Mouse (Mus musculus) myocyte (in vitro differentiated cells): ENCODE results near the gene Prcd. TPM values are rescaled to one million over a fixed set of nuclear protein-coding genes. Genes with fewer than 3 reads are reported as not detected.

ENCODE experiments used
- H3K27me3 ChIP-seq: one replicate; pipeline ENCODE4 v1.6.1; 2011; ENCODE audit not compliant: control insufficient read depth, insufficient read depth, insufficient read length
- H3K36me3 ChIP-seq: one replicate; pipeline ENCODE4 v1.6.1; 2011; ENCODE audit not compliant: control insufficient read depth, insufficient read depth
- H3K4me2 ChIP-seq: one replicate; pipeline ENCODE4 v1.6.1; 2011; ENCODE audit warnings: low read depth, control low read depth
- H3K4me3 ChIP-seq: one replicate; pipeline ENCODE4 v1.5.1; 2011; ENCODE audit warnings: mild to moderate bottlenecking, control low read depth, moderate library complexity
- H3K79me2 ChIP-seq: one replicate; pipeline ENCODE4 v1.6.1; 2011; ENCODE audit not compliant: control insufficient read depth, insufficient read depth
- H3ac ChIP-seq: one replicate; pipeline ENCODE4 v1.6.1; 2011; ENCODE audit not compliant: control insufficient read depth, insufficient read length
- CEBPB ChIP-seq: IDR thresholded peaks from 2 replicates; pipeline ENCODE4 v1.6.1; 2011; ENCODE audit warnings: mild to moderate bottlenecking, moderate library complexity; ENCODE audit not compliant: poor library complexity, insufficient read depth, severe bottlenecking
- E2F4 ChIP-seq: IDR thresholded peaks from one replicate; pipeline ENCODE4 v1.6.1; 2011; ENCODE audit warnings: mild to moderate bottlenecking, control low read depth, moderate library complexity; ENCODE audit not compliant: insufficient read depth
- MAX ChIP-seq: IDR thresholded peaks from one replicate; pipeline ENCODE4 v1.6.1; 2011; ENCODE audit warnings: low read depth, mild to moderate bottlenecking, control low read depth
- MYOD1 ChIP-seq, 3 experiments: IDR thresholded peaks; one replicate each; pipeline ENCODE4 v1.6.1; 2011; ENCODE audit warnings: control low read depth in 2 of 3, low read depth in 2 of 3, mild to moderate bottlenecking in 2 of 3, moderate library complexity in 1 of 3; ENCODE audit not compliant: insufficient read length in 2 of 3, control insufficient read depth in 1 of 3
- MYOG ChIP-seq, 3 experiments: IDR thresholded peaks; one replicate each; pipeline ENCODE4 v1.6.1; 2011; ENCODE audit warnings: control low read depth in 2 of 3, low read depth in 2 of 3, mild to moderate bottlenecking in 2 of 3; ENCODE audit not compliant: insufficient read length in 2 of 3, control insufficient read depth in 1 of 3, insufficient read depth in 1 of 3
- POLR2A ChIP-seq: IDR thresholded peaks from one replicate; pipeline ENCODE4 v1.6.1; 2011; ENCODE audit warnings: low read depth, mild to moderate bottlenecking, control low read depth, moderate library complexity; ENCODE audit not compliant: insufficient read length
- POLR2AphosphoS2 ChIP-seq: IDR thresholded peaks from one replicate; pipeline ENCODE4 v1.6.1; 2011; ENCODE audit warnings: low read depth, control low read depth; ENCODE audit not compliant: insufficient read length
- REST ChIP-seq: IDR thresholded peaks from one replicate; pipeline ENCODE4 v1.6.1; 2011; ENCODE audit warnings: mild to moderate bottlenecking, control low read depth, moderate library complexity; ENCODE audit not compliant: insufficient read depth, insufficient read length
- SRF ChIP-seq: IDR thresholded peaks from one replicate; pipeline ENCODE4 v1.6.1; 2011; ENCODE audit warnings: low read depth; ENCODE audit not compliant: control insufficient read depth, insufficient read length
- TCF12 ChIP-seq: IDR thresholded peaks from one replicate; pipeline ENCODE4 v1.6.1; 2011; ENCODE audit warnings: mild to moderate bottlenecking, control low read depth; ENCODE audit not compliant: poor library complexity, insufficient read depth, severe bottlenecking
- TCF3 ChIP-seq: IDR thresholded peaks from one replicate; pipeline ENCODE4 v1.6.1; 2011; ENCODE audit warnings: low read depth, control low read depth; ENCODE audit not compliant: insufficient read length
- USF1 ChIP-seq: IDR thresholded peaks from one replicate; pipeline ENCODE4 v1.6.1; 2011; ENCODE audit warnings: low read depth, mild to moderate bottlenecking, control low read depth, moderate library complexity
- polyA plus RNA-seq: library from polyadenylated mRNA; unstranded; fragments of >200 nt; fragmentation: generic; extraction: Trizol; gene quantifications from one replicate; pipeline ENCODE4 v1.2.1, GENCODE M21; 2012; ENCODE audit warnings: missing spikeins

Prcd gene
- polyA plus RNA-seq, 1 experiment, result 0.74 TPM

- Histone ChIP-seq H3K27me3 (peaks cover 9% of the 10 kb centered on the region), H3ac (no peak overlapping the region), H3K4me3 (peak overlapping the region; percentile 8), H3K36me3 (no peaks in the 10 kb centered on the region), H3K79me2 (no peaks in the 10 kb centered on the region), H3K4me2 (peak overlapping the region; percentile 81)
- TF ChIP-seq MAX, result no peak
- TF ChIP-seq REST, result no peak
- TF ChIP-seq TCF12, result no peak
- no peak for TF ChIP-seq CEBPB
- peak; percentile 15 to 74 (median 69) for TF ChIP-seq MYOG (IDR thresholded peaks at IDR 0.05; ENCODE audit: control insufficient read depth in 1 of 3, insufficient read depth in 1 of 3, insufficient read length in 2 of 3, low read depth in 2 of 3)
- peak in 2 of 3 experiments; percentile 90 to 92 for TF ChIP-seq MYOD1 (IDR thresholded peaks at IDR 0.05; ENCODE audit: control insufficient read depth in 1 of 3, insufficient read length in 2 of 3, low read depth in 2 of 3)
- no peak for TF ChIP-seq TCF3
- TF ChIP-seq POLR2AphosphoS2, result no peak
These were observed 4.9 kb downstream of the Prcd start for GRCm38 (mm10) chr11:116658238-116658637.

DNA sequence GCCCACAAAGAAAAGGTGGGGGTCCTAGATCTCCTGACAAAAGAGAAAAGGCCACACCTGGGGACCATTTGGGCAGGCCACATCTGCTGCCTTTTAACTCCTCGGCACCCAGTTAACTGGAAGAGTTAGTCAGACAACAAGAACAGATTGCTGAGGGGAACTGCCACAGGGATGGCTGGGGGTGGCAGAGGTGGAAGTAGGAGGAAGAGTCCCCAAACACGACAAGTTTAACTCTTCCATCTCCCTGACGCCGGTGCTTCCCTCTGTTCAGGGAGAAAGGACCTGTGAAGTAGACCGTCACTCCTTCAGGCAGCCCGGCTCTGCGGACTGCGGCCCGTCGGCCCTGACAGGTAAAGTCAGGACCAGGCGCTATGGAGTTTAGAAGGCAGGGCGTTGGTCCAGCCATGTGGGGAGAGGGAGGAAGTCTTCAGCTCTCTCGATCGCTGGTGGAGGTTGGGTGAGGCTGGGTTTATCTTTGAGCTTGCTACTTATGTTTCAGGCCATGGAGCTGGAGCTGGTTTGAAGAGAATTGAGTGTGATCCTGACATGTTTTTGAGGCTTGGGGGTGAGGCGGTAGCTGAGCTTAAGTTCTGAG is 5.8 kb downstream of the Prcd start:
- H3K4me2 ChIP-seq, result peak overlapping the region; percentile 37
- no peak overlapping the region for H3K4me3 ChIP-seq
- no peak for TF ChIP-seq SRF
- no peak for TF ChIP-seq CEBPB
- TF ChIP-seq POLR2AphosphoS2, result no peak
- TF ChIP-seq POLR2A, result no peak
- no peaks in the 10 kb centered on the region for H3K79me2 ChIP-seq
- no peak overlapping the region for H3ac ChIP-seq
- no peaks in the 10 kb centered on the region for H3K36me3 ChIP-seq
- H3K27me3 ChIP-seq, result peaks cover 4% of the 10 kb centered on the region

GRCm38 (mm10) chr11:116660181-116660580 is 6.8 kb downstream of the Prcd start:
- H3ac ChIP-seq, result no peak overlapping the region
- no peaks in the 10 kb centered on the region for H3K79me2 ChIP-seq
- no peak overlapping the region for H3K4me3 ChIP-seq
- H3K36me3 ChIP-seq, result no peaks in the 10 kb centered on the region
- peaks cover 4% of the 10 kb centered on the region for H3K27me3 ChIP-seq
- TF ChIP-seq POLR2AphosphoS2, result no peak
- no peak for TF ChIP-seq TCF3
- TF ChIP-seq E2F4, result no peak
- no peak for TF ChIP-seq USF1
- no peak for TF ChIP-seq TCF12
- no peak for TF ChIP-seq MYOD1 (IDR thresholded peaks at IDR 0.05; ENCODE audit: control insufficient read depth in 1 of 3, insufficient read length in 2 of 3, low read depth in 2 of 3)
- no peak for TF ChIP-seq MAX
- TF ChIP-seq SRF, result no peak
- TF ChIP-seq REST, result no peak
- TF ChIP-seq MYOG (IDR thresholded peaks at IDR 0.05; ENCODE audit: control insufficient read depth in 1 of 3, insufficient read depth in 1 of 3, insufficient read length in 2 of 3, low read depth in 2 of 3), result no peak
- TF ChIP-seq POLR2A, result no peak
- TF ChIP-seq CEBPB, result no peak
- no peak overlapping the region for H3K4me2 ChIP-seq

- Histone ChIP-seq H3K79me2 (no peaks in the 10 kb centered on the region), H3K4me3 (no peak overlapping the region), H3ac (no peak overlapping the region), H3K4me2 (no peak overlapping the region), H3K27me3 (peaks cover 4% of the 10 kb centered on the region), H3K36me3 (no peaks in the 10 kb centered on the region)
- TF ChIP-seq TCF3, result no peak
- no peak for TF ChIP-seq USF1
- no peak for TF ChIP-seq MYOD1 (IDR thresholded peaks at IDR 0.05; ENCODE audit: control insufficient read depth in 1 of 3, insufficient read length in 2 of 3, low read depth in 2 of 3)
- TF ChIP-seq SRF, result no peak
- TF ChIP-seq REST, result no peak
- no peak for TF ChIP-seq POLR2AphosphoS2
- no peak for TF ChIP-seq POLR2A
- TF ChIP-seq CEBPB, result no peak
- no peak for TF ChIP-seq MAX
- TF ChIP-seq MYOG (IDR thresholded peaks at IDR 0.05; ENCODE audit: control insufficient read depth in 1 of 3, insufficient read depth in 1 of 3, insufficient read length in 2 of 3, low read depth in 2 of 3), result no peak
These were observed 8.1 kb downstream of the Prcd start for GRCm38 (mm10) chr11:116661291-116661947.

- Histone ChIP-seq H3K4me3 (no peak overlapping the region), H3K79me2 (no peaks in the 10 kb centered on the region), H3K36me3 (no peaks in the 10 kb centered on the region), H3K27me3 (peaks cover 4% of the 10 kb centered on the region), H3ac (no peak overlapping the region), H3K4me2 (no peak overlapping the region)
- TF ChIP-seq MYOG (IDR thresholded peaks at IDR 0.05; ENCODE audit: control insufficient read depth in 1 of 3, insufficient read depth in 1 of 3, insufficient read length in 2 of 3, low read depth in 2 of 3) (no peak), E2F4 (no peak), POLR2A (no peak), MAX (no peak), CEBPB (no peak), USF1 (no peak), SRF (no peak), TCF3 (no peak), POLR2AphosphoS2 (no peak), TCF12 (no peak), REST (no peak), MYOD1 (IDR thresholded peaks at IDR 0.05; ENCODE audit: control insufficient read depth in 1 of 3, insufficient read length in 2 of 3, low read depth in 2 of 3) (no peak)
These were observed 8.6 kb downstream of the Prcd start for GRCm38 (mm10) chr11:116661948-116662377.
